Mouse (Mus musculus) erythroblast, embryonic 14.5 days (primary cell): ENCODE results near the gene Snrpd2. TPM values are rescaled to one million over a fixed set of nuclear protein-coding genes. Genes with fewer than 3 reads are reported as not detected.
"Not testable (repeated sequence)": the region's sequence is repeated elsewhere in the genome, so short reads cannot be mapped to it uniquely, and the experiment has no call there.

Experiments
- H3K27me3 ChIP-seq: 2 replicates; pipeline ENCODE4 v1.6.1; 2012; ENCODE audit warnings: inconsistent platforms; ENCODE audit not compliant: control insufficient read depth
- H3K36me3 ChIP-seq: 2 replicates; pipeline ENCODE4 v1.6.1; 2012; ENCODE audit warnings: mild to moderate bottlenecking, inconsistent platforms; ENCODE audit not compliant: control insufficient read depth
- H3K4me1 ChIP-seq: 2 replicates; pipeline ENCODE4 v1.6.1; 2012; ENCODE audit warnings: inconsistent platforms; ENCODE audit not compliant: control insufficient read depth
- H3K4me3 ChIP-seq: replicated peaks from 2 replicates; pipeline ENCODE3; 2012; ENCODE audit warnings: moderate library complexity, mild to moderate bottlenecking, inconsistent platforms
- H3K9me3 ChIP-seq: 2 replicates; pipeline ENCODE4 v1.6.1; 2012; ENCODE audit warnings: low read length, inconsistent platforms, mixed read lengths; ENCODE audit not compliant: control insufficient read depth
- GATA1 ChIP-seq: IDR thresholded peaks from 2 replicates; pipeline ENCODE4 v1.6.1; 2012; ENCODE audit warnings: low read length, inconsistent platforms, mixed read lengths
- TAL1 ChIP-seq: IDR thresholded peaks from 3 replicates; pipeline ENCODE4 v1.6.1; 2012; ENCODE audit warnings: low read length, inconsistent platforms, mixed read lengths
- polyA plus RNA-seq: library from polyadenylated mRNA; stranded (reverse); fragments of >175 nt; gene quantifications from 2 replicates; pipeline ENCODE4 v1.2.3, GENCODE M21; 2012

The Snrpd2 gene
- polyA plus RNA-seq, 1 experiment = 9.5 TPM

DNA sequence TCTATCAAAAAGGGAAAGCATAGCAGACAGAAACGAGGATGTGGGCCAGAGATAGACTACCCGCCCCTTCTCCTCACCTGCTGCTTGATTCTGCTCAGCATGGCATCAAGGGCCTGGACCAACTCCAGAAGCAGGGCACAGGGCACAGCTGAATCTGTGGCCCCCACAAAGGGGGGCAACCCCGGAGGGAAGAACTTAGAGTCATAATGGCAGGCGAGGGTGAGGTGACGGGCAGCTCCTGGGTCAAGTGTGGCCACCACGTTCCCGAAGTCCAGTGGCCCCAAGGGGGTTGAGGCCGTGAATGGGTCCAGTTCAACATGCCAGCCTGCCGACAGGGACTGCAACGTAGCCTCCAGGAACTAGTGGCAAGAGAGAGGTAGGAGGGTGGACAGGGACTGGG is 2.7 kb upstream of the Snrpd2 start:
- Histone ChIP-seq H3K9me3 (no peaks in the 10 kb centered on the region), H3K4me1 (peaks cover 47% of the 10 kb centered on the region), H3K27me3 (peaks cover 13% of the 10 kb centered on the region), H3K4me3 (no peak overlapping the region), H3K36me3 (peaks cover 13% of the 10 kb centered on the region)
- TF ChIP-seq TAL1 = no peak
- no peak for TF ChIP-seq GATA1

DNA sequence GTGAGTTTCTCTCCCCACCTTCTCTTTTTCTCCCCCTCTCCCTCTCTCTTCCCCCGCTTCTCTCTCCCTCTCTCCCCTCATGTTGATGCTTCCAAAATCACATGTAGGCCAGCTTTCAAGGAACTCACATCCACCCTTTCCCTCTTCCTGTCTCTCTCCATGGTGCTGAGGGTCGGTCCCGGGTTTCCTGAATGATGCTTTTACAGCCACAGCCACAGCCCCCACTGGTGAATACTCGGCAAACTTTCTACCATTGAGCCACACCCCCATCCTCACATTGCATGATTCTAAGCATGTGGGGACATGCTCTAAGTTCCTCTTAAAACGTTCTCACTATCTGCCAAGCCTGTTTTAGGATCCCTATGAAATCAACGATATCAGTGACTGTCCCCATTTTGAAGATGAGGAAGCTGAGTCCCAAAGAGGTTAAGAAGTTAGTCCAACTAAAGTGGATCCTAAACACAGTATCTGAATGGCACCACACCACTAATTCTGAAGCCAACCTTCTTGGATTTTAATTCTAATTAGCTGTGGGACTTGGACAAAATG is 2.0 kb upstream of the Snrpd2 start:
- peaks cover 50% of the 10 kb centered on the region for H3K4me1 ChIP-seq
- no peaks in the 10 kb centered on the region for H3K9me3 ChIP-seq
- H3K36me3 ChIP-seq = peaks cover 21% of the 10 kb centered on the region
- peak overlapping the region; percentile 81 for H3K4me3 ChIP-seq
- H3K27me3 ChIP-seq = peaks cover 13% of the 10 kb centered on the region
- no peak for TF ChIP-seq TAL1
- TF ChIP-seq GATA1 = no peak

- peaks cover 13% of the 10 kb centered on the region for H3K27me3 ChIP-seq
- peaks cover 29% of the 10 kb centered on the region for H3K36me3 ChIP-seq
Observed at GRCm38 (mm10) chr7:19148180-19148874, 1.2 kb upstream of the Snrpd2 start.

DNA sequence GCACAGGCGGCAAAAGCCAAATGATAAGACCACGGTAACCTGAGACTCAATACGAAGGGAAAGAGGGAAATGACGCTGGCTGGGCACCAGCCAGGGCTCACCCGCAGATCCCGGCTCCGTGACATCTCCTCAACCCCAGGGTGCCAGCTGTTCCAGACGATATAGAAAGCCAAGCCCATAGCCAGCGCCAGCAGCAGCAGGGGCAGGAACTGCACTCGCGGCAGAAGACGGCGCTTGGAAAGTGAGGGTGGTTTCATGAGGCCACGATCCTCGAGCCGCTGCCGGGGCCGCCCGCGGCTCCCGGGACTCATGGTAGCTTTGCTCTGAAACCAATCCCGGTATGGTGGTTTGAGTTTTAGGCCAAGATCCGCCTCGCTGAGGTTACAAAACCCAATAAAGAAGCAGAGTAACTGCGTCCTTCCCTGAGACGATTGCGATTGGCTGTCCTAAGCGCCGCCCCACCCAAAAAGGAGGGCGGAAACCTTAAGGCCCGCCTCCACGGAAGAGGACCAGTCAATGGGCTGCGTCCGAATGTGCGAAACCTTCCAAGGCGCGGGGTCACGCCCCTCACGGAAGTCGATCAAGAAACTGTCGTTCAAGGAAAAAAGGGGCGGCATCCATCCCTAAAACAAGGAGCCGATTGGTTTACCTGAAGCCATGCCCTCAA is 514 bp upstream of the Snrpd2 start, which contains the start of gene Qpctl:
Gene Qpctl (minus strand): TSS at position 417 of the 667 bp plus-strand sequence.
- Histone ChIP-seq H3K27me3 (peaks cover 13% of the 10 kb centered on the region), H3K36me3 (peaks cover 35% of the 10 kb centered on the region), H3K4me1 (peaks cover 50% of the 10 kb centered on the region), H3K4me3 (peak within 1 kb of the TSS; percentile 81), H3K9me3 (no peaks in the 10 kb centered on the region)
- TF ChIP-seq TAL1 = no peak
- no peak for TF ChIP-seq GATA1

More at GRCm38 (mm10) chr7:19148180-19148874, 1.2 kb upstream of the Snrpd2 start:
- Histone ChIP-seq H3K9me3 (no peaks in the 10 kb centered on the region), H3K4me3 (peak overlapping the region; percentile 81), H3K4me1 (peaks cover 50% of the 10 kb centered on the region)
- no peak for TF ChIP-seq TAL1
- no peak for TF ChIP-seq GATA1

DNA sequence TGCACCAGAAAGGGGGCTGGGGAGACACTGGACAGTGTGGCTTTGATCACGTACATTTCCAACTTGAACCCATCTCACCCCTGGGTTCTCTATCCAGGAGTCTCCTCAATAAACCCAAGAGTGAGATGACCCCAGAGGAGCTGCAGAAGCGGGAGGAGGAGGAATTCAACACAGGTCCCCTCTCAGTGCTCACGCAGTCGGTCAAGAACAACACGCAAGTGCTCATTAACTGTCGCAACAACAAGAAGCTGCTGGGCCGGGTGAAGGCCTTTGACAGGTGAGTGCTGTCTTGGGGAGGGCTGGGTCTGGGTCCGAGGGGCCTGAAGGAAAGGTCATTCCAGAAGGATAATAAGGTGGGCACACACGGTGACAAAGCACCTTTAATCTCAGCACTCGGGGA is 1.6 kb downstream of the Snrpd2 start:
- H3K4me3 ChIP-seq, H3K9me3 ChIP-seq: not testable (repeated sequence)
- H3K4me1 ChIP-seq = peaks cover 52% of the 10 kb centered on the region
- peaks cover 43% of the 10 kb centered on the region for H3K36me3 ChIP-seq
- H3K27me3 ChIP-seq = peaks cover 13% of the 10 kb centered on the region

DNA sequence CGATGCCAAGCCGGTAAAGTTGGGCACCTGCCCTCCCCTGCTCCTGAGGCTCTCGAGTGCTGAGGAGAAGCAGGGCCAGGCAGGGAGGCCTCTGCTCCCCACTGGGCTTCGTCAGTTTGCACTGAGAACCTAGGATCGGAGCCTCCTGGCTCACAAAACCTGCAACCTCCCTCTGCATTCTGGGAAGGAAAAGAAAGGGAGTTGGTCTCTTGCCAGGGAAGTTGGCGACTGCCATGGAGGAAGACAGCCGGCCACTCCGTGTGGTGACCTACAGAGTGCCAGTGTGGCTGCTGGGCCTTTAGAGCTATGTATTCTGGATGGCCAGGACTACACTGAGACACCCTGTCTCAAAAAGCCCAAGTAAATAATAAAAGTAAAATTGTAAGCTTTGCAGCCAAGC is 5.3 kb downstream of the Snrpd2 start:
- peaks cover 10% of the 10 kb centered on the region for H3K27me3 ChIP-seq
- H3K36me3 ChIP-seq = peaks cover 41% of the 10 kb centered on the region
- H3K4me3 ChIP-seq = no peak overlapping the region
- TF ChIP-seq TAL1 = no peak
- TF ChIP-seq GATA1 = no peak
- H3K4me1 ChIP-seq = peaks cover 37% of the 10 kb centered on the region
- no peaks in the 10 kb centered on the region for H3K9me3 ChIP-seq

- Histone ChIP-seq H3K36me3 (peaks cover 38% of the 10 kb centered on the region), H3K4me1 (peaks cover 37% of the 10 kb centered on the region), H3K27me3 (peaks cover 17% of the 10 kb centered on the region), H3K4me3 (no peak overlapping the region), H3K9me3 (no peaks in the 10 kb centered on the region)
- TF ChIP-seq TAL1 = no peak
- no peak for TF ChIP-seq GATA1
Observed at GRCm38 (mm10) chr7:19155825-19156475, 6.4 kb downstream of the Snrpd2 start.

DNA sequence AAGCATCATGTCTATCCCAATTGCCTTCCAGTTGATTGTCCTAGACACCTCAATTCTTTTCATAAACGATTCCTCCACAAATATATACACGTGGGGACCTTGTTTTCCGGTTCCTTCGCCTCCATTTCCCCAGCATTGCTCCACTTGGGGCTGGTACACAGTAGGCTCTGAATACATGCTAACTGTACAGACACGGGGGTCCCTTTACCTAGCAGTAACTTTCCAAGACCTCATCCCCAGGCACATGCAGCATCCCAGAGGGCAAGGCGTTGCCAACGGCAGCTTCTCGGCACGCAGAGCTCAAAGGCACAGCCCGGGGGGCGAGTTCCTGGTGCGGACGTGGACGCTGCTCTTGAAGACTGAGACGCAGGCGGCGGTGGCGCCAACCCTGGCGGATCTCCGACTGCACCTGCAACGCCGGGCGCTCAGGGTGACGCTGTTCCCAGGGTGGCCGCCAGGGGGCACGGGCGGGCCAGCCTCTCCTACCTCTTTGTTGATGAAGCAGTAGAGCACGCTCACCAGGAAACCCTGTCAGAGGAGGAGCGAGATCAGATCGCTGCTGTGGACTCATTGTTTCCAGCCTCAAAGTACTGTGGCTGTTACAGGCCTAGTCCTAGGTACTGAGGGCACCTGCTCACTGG is 7.8 kb downstream of the Snrpd2 start:
- Histone ChIP-seq H3K27me3 (peaks cover 23% of the 10 kb centered on the region), H3K9me3 (no peaks in the 10 kb centered on the region), H3K4me1 (peaks cover 30% of the 10 kb centered on the region), H3K4me3 (no peak overlapping the region), H3K36me3 (peaks cover 25% of the 10 kb centered on the region)
- TF ChIP-seq GATA1 (no peak), TAL1 (no peak)

- H3K4me1 ChIP-seq = peaks cover 30% of the 10 kb centered on the region
- H3K4me3 ChIP-seq = no peak overlapping the region
- no peak for TF ChIP-seq GATA1
- TF ChIP-seq TAL1 = no peak
- H3K9me3 ChIP-seq = no peaks in the 10 kb centered on the region
- H3K27me3 ChIP-seq = peaks cover 34% of the 10 kb centered on the region
- H3K36me3 ChIP-seq = peaks cover 12% of the 10 kb centered on the region
Observed at GRCm38 (mm10) chr7:19158601-19159000, 9.1 kb downstream of the Snrpd2 start.
